Mouse (Mus musculus) erythroblast, embryonic 14.5 days (primary cell): ENCODE results near the gene H2-Eb1.

Experiments used
- GATA1 ChIP-seq: IDR thresholded peaks from 2 replicates; pipeline ENCODE4 v1.6.1; 2012; ENCODE audit warnings: low read length, inconsistent platforms, mixed read lengths
- TAL1 ChIP-seq: IDR thresholded peaks from 3 replicates; pipeline ENCODE4 v1.6.1; 2012; ENCODE audit warnings: low read length, inconsistent platforms, mixed read lengths

GRCm38 (mm10) chr17:34300691-34301566 lies 4.7 kb upstream of the H2-Eb1 start:
- TF ChIP-seq GATA1 = no peak
- TF ChIP-seq TAL1 = no peak
